Mouse (Mus musculus): ENCODE data around the gene Olfr63. TPM values are rescaled to one million over a fixed set of nuclear protein-coding genes. Genes with fewer than 3 reads are reported as not detected.
"Not testable (repeated sequence)": the region's sequence is repeated elsewhere in the genome, so short reads cannot be mapped to it uniquely, and the experiment has no call there.

Olfr63 gene
- not detected in 2 replicates for polyA plus RNA-seq (2012; ENCODE audit: insufficient read depth, insufficient read length, missing spikeins)

DNA sequence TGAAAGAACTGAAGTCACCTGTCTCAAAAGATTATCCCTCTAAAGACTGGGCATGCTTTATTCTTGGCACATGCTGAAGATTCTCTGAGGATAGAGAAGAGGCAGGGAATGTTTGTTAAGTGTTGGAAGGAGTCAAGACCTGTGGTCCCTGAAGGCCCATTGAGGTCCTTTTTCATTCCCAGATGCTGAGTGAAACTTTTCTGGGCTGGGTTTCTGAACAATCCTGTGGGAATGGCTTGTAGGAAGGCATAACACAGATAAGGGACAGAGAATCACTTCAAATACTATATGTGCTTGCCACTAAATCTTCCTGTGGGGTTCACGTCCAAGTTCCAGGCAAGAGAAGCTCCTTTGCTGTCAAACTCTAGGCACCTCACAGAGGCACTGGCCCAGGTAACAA, at the start of gene Olfr63:
TSS of gene Olfr63 (plus strand) at position 301 of the 400 bp plus-strand sequence.
- H3K27ac ChIP-seq (replicated peaks; ENCODE audit: low read depth, low read length) = no peak within 1 kb of the TSS
- no peaks in the 10 kb centered on the region for H3K4me1 ChIP-seq (ENCODE audit: control insufficient read depth, insufficient read depth, insufficient read length, low read length)
- no peak within 1 kb of the TSS for H3K4me3 ChIP-seq (ENCODE audit: insufficient read depth, low read depth, low read length)

DNA sequence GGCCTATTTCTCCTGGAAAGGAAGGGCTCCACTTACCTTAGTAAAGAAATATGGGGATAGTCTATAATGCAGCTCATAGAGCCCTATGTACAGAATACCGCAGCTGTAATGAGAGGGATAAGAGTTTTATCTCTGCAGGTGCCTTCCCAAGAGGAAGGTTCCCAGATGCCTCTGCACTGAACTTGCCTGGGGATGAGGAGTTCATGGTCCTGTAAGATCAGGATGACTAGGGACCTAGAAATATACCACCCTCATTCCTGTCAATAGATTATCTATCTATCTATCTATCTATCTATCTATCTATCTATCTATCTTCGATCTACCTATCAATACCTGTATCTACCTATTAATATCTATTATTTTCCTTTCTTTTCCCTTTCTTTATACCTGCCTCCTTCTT, 42.9 kb upstream of the Olfr63 start, which contains the start of gene Olfr1564:
TSS of gene Olfr1564 (minus strand) at position 101 of the 400 bp plus-strand sequence.
- Histone ChIP-seq H3K4me1 (ENCODE audit: control insufficient read depth, insufficient read depth, insufficient read length, low read length) (no peaks in the 10 kb centered on the region), H3K27ac (replicated peaks; ENCODE audit: low read depth, low read length) (no peak within 1 kb of the TSS), H3K4me3 (ENCODE audit: insufficient read depth, low read depth, low read length) (no peak within 1 kb of the TSS)

DNA sequence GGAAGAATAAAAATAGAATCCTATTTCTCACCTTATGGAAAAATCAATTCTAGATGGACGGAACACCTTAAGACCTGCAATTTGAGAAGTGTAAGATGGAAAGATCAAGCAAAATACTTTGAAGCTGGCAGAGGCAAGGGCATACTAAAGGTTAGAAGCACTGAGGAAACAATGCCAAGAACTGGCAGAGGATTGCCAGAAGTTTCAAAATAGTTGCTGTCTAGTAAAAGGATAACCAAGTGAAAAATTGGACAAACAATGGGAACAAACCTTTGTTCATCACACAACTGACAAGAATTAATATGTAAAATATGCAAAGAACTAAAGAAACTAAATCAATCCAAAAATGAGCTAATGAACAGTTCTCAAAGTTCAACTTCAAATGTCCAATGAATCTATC, 27.8 kb upstream of the Olfr63 start:
- H3K4me3 ChIP-seq (ENCODE audit: insufficient read depth, low read depth, low read length); H3K4me1 ChIP-seq (ENCODE audit: control insufficient read depth, insufficient read depth, insufficient read length, low read length); H3K27ac ChIP-seq (replicated peaks; ENCODE audit: low read depth, low read length): not testable (repeated sequence)

DNA sequence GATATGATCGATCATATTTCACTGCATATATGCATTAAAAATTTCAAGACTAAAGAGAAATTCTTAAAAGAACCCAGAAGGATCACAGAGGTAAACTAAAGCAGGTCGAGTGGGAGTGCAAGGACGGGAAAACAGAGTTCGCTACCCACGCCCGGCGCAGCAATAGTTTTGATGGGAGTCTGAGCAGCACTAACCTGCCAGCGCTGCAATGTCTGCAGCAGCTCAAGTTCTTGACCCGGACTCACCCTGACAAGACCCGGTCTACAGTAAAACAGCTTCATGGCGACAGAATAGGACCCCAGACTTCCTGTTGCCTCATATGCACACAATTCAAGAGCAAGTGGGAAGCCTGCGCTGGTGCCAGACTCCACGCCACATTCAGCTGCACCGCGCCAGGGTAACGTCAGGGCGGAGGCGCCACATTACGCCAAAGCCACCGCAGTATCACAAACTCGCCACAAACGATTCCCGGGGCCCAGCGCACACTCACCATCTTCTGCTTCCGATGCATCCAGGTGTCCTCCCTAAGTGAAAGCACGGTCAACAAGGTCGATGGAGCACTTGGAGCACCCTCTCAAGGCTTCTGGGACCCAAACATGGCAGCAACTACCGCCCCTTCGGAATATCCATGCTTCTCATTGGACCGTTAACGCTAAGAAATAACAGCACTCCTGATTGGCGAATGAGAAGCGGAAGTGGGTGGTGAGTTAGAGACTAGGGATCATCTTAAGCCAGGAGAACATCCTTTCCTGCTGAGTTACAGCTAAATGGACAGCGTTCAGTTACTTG, 9.8 kb upstream of the Olfr63 start, which contains the start of gene Zfp955a:
TSS of gene Zfp955a (minus strand) at position 616 of the 789 bp plus-strand sequence.
- not testable (repeated sequence) for H3K27ac ChIP-seq (replicated peaks; ENCODE audit: low read depth, low read length); H3K4me1 ChIP-seq (ENCODE audit: control insufficient read depth, insufficient read depth, insufficient read length, low read length); H3K4me3 ChIP-seq (ENCODE audit: insufficient read depth, low read depth, low read length)

DNA sequence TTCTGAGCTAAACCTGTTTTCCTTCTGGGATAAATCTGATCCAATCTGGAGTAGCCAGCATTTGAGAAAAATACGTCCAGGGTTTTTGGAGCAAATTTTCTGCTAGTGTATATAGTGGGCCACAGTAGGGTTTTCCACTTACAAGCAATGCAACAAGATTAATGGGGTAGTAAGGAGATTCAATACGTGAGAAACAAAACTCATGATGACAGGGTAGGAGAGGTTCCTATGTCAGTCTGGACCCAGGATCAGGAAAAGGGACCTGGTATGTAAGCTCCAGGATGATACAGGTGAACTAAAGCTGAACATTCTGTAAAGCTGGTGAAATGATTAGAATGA, 9.2 kb upstream of the Olfr63 start:
- not testable (repeated sequence) for H3K4me3 ChIP-seq (ENCODE audit: insufficient read depth, low read depth, low read length); H3K4me1 ChIP-seq (ENCODE audit: control insufficient read depth, insufficient read depth, insufficient read length, low read length); H3K27ac ChIP-seq (replicated peaks; ENCODE audit: low read depth, low read length)

DNA sequence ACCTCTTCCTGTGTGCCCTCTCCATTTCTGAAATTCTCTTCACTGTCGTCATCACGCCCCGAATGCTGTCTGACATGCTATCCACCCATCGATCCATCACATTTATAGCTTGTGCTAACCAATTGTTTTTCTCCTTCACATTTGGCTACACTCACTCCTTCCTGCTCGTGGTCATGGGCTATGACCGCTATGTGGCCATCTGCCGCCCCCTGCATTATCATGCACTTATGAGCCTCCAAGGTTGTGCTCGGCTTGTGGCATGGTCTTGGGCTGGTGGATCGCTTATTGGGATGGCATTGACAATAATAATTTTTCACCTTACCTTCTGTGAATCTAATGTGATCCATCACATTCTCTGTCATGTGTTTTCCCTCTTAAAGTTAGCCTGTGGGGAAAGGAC, 4.4 kb downstream of the Olfr63 start:
- H3K27ac ChIP-seq (replicated peaks; ENCODE audit: low read depth, low read length) = no peak overlapping the region
- H3K4me1 ChIP-seq (ENCODE audit: control insufficient read depth, insufficient read depth, insufficient read length, low read length) = no peaks in the 10 kb centered on the region
- no peak overlapping the region for H3K4me3 ChIP-seq (ENCODE audit: insufficient read depth, low read depth, low read length)

DNA sequence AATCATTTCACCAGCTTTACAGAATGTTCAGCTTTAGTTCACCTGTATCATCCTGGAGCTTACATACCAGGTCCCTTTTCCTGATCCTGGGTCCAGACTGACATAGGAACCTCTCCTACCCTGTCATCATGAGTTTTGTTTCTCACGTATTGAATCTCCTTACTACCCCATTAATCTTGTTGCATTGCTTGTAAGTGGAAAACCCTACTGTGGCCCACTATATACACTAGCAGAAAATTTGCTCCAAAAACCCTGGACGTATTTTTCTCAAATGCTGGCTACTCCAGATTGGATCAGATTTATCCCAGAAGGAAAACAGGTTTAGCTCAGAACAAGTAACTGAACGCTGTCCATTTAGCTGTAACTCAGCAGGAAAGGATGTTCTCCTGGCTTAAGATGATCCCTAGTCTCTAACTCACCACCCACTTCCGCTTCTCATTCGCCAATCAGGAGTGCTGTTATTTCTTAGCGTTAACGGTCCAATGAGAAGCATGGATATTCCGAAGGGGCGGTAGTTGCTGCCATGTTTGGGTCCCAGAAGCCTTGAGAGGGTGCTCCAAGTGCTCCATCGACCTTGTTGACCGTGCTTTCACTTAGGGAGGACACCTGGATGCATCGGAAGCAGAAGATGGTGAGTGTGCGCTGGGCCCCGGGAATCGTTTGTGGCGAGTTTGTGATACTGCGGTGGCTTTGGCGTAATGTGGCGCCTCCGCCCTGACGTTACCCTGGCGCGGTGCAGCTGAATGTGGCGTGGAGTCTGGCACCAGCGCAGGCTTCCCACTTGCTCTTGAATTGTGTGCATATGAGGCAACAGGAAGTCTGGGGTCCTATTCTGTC, 24.8 kb downstream of the Olfr63 start, which contains the start of gene Zfp955b:
TSS of gene Zfp955b (plus strand) at position 506 of the 837 bp plus-strand sequence.
- not testable (repeated sequence) for H3K27ac ChIP-seq (replicated peaks; ENCODE audit: low read depth, low read length); H3K4me3 ChIP-seq (ENCODE audit: insufficient read depth, low read depth, low read length)

DNA sequence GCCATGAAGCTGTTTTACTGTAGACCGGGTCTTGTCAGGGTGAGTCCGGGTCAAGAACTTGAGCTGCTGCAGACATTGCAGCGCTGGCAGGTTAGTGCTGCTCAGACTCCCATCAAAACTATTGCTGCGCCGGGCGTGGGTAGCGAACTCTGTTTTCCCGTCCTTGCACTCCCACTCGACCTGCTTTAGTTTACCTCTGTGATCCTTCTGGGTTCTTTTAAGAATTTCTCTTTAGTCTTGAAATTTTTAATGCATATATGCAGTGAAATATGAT, 25.3 kb downstream of the Olfr63 start:
- H3K4me3 ChIP-seq (ENCODE audit: insufficient read depth, low read depth, low read length); H3K4me1 ChIP-seq (ENCODE audit: control insufficient read depth, insufficient read depth, insufficient read length, low read length); H3K27ac ChIP-seq (replicated peaks; ENCODE audit: low read depth, low read length): not testable (repeated sequence)

More for the DNA sequence above, 24.8 kb downstream of the Olfr63 start, which contains the start of gene Zfp955b:
- not testable (repeated sequence) for H3K4me1 ChIP-seq (ENCODE audit: control insufficient read depth, insufficient read depth, insufficient read length, low read length)

Other genes starting within 250 kb of the Olfr63 start
- gene Zfp763, start 231.3 kb upstream of the Olfr63 start, polyA plus RNA-seq (2012; ENCODE audit: insufficient read depth, insufficient read length, missing spikeins) = 1.5 and 3.0 TPM in 2 replicates
- not detected in 2 replicates for gene 4921501E09Rik, start 196.6 kb upstream of the Olfr63 start, polyA plus RNA-seq (2012; ENCODE audit: insufficient read depth, insufficient read length, missing spikeins)
- gene Zfp563, start 175.4 kb upstream of the Olfr63 start, polyA plus RNA-seq (2012; ENCODE audit: insufficient read depth, insufficient read length, missing spikeins) = 1.7 and 4.3 TPM in 2 replicates
- not detected in 2 replicates for gene Morc2b, start 125.0 kb upstream of the Olfr63 start, polyA plus RNA-seq (2012; ENCODE audit: insufficient read depth, insufficient read length, missing spikeins)
- not detected in 2 replicates for gene Olfr55, start 96.2 kb upstream of the Olfr63 start, polyA plus RNA-seq (2012; ENCODE audit: insufficient read depth, insufficient read length, missing spikeins)
- gene Olfr239, start 73.4 kb upstream of the Olfr63 start, polyA plus RNA-seq (2012; ENCODE audit: insufficient read depth, insufficient read length, missing spikeins) = not detected in 2 replicates
- not detected in 2 replicates for gene Olfr1564, start 43.0 kb upstream of the Olfr63 start, polyA plus RNA-seq (2012; ENCODE audit: insufficient read depth, insufficient read length, missing spikeins)
- gene Zfp955a, start 9.5 kb upstream of the Olfr63 start, polyA plus RNA-seq (2012; ENCODE audit: insufficient read depth, insufficient read length, missing spikeins) = 4.6 and 4.7 TPM in 2 replicates
- gene Zfp955b, start 24.9 kb downstream of the Olfr63 start, polyA plus RNA-seq (2012; ENCODE audit: insufficient read depth, insufficient read length, missing spikeins) = 3.7 and 7.1 TPM in 2 replicates
- gene Zfp81, start 94.2 kb downstream of the Olfr63 start, polyA plus RNA-seq (2012; ENCODE audit: insufficient read depth, insufficient read length, missing spikeins) = 2.2 and 3.8 TPM in 2 replicates
- 3.6 and 5.3 TPM in 2 replicates for gene Zfp101, start 130.0 kb downstream of the Olfr63 start, polyA plus RNA-seq (2012; ENCODE audit: insufficient read depth, insufficient read length, missing spikeins)
- not detected in 2 replicates for gene Actl9, start 168.2 kb downstream of the Olfr63 start, polyA plus RNA-seq (2012; ENCODE audit: insufficient read depth, insufficient read length, missing spikeins)

Measured in brown adipose tissue, adult 24 weeks (tissue).